Mouse (Mus musculus) embryonic fibroblast, embryonic 13.5 days (primary cell): Measurements from ENCODE around the gene Pax9. TPM values are rescaled to one million over a fixed set of nuclear protein-coding genes. Genes with fewer than 3 reads are reported as not detected.

Experiments
- H3K27ac ChIP-seq: 2 replicates; pipeline ENCODE4 v1.5.1; 2012; ENCODE audit warnings: low read length, control low read depth, inconsistent platforms; ENCODE audit not compliant: insufficient read depth
- H3K4me1 ChIP-seq: 2 replicates; pipeline ENCODE4 v1.6.1; 2011; ENCODE audit warnings: low read length; ENCODE audit not compliant: control insufficient read depth, insufficient read depth
- H3K4me3 ChIP-seq: 2 replicates; pipeline ENCODE4 v1.5.1; 2011; ENCODE audit warnings: mild to moderate bottlenecking, control low read depth, low read length; ENCODE audit not compliant: insufficient read depth
- CTCF ChIP-seq: IDR thresholded peaks from 2 replicates; pipeline ENCODE4 v1.5.1; 2011; ENCODE audit warnings: mild to moderate bottlenecking, control low read depth, low read length, moderate library complexity, borderline replicate concordance; ENCODE audit not compliant: insufficient read depth
- POLR2A ChIP-seq: IDR thresholded peaks from 2 replicates; pipeline ENCODE4 v1.6.1; 2011; ENCODE audit warnings: low read depth, mild to moderate bottlenecking, control low read depth, low read length, moderate library complexity
- polyA plus RNA-seq: library from polyadenylated mRNA; stranded (reverse); fragments of >200 nt; gene quantifications from 2 replicates; pipeline ENCODE4 v1.2.4, GENCODE M21; 2011; ENCODE audit warnings: low read depth; ENCODE audit not compliant: missing spikeins, insufficient read length

Gene Pax9
- polyA plus RNA-seq, 1 experiment = 3.5 TPM

DNA sequence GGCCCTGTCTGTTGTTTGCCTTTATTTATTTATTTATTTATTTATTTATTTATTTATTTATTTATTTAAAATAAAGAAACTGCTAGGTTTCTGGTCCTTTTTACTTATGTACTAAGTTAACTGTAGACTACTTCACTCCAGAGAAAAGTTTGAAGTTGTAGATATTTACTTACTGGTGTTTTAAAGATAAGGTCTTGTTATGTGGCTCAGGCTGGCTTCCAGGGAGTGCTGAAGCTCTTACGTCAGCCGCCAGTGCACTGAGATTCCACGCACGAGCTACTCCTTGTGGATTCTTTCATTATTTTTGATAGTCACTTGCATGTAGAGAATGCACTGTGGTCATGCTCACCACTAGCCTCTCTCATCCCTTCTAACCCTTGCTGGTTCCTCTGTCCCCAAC, 45.5 kb downstream of the Pax9 start:
- TF ChIP-seq CTCF (no peak), POLR2A (no peak)
- H3K27ac ChIP-seq = no peak overlapping the region
- H3K4me3 ChIP-seq = no peak overlapping the region
- no peaks in the 10 kb centered on the region for H3K4me1 ChIP-seq

Other genes starting within 250 kb of the Pax9 start
- not detected in 2 replicates for gene Nkx2-1, start 154.9 kb upstream of the Pax9 start, polyA plus RNA-seq
- gene Nkx2-9, start 78.5 kb upstream of the Pax9 start, polyA plus RNA-seq = not detected in 2 replicates